Mouse (Mus musculus) frontal cortex, postnatal 14 days (tissue): ENCODE results near the gene Skiv2l.
A peak's percentile ranks its signal among the peaks of the same experiment; 100 is the strongest.
"Not testable (repeated sequence)": the region's sequence is repeated elsewhere in the genome, so short reads cannot be mapped to it uniquely, and the experiment has no call there.

Source experiments
- DNase-seq, 2 experiments: peaks; one replicate each; pipeline ENCODE4 v3.0.0; 2022; ENCODE audit warnings: low spot score in 2 of 2

Skiv2l gene

GRCm38 (mm10) chr17:34811275-34811674, 38.7 kb downstream of the Skiv2l start:
- DNase-seq = no peak

GRCm38 (mm10) chr17:34810811-34811210, 39.2 kb downstream of the Skiv2l start:
- not testable (repeated sequence) for DNase-seq

- DNase-seq = not testable (repeated sequence)
Measured at GRCm38 (mm10) chr17:34810411-34810810, 39.6 kb downstream of the Skiv2l start.

GRCm38 (mm10) chr17:34808599-34809205, 41.3 kb downstream of the Skiv2l start:
- no peak for DNase-seq

- DNase-seq = no peak
Measured at GRCm38 (mm10) chr17:34807176-34807575, 42.8 kb downstream of the Skiv2l start.

- no peak for DNase-seq
Measured at GRCm38 (mm10) chr17:34804871-34805562, 45.0 kb downstream of the Skiv2l start.

- not testable (repeated sequence) for DNase-seq
Measured at GRCm38 (mm10) chr17:34804301-34804700, 45.7 kb downstream of the Skiv2l start, which contains the start of gene Cyp21a1. Gene Cyp21a1 (minus strand): TSS chr17:34804561.

- not testable (repeated sequence) for DNase-seq
Measured at GRCm38 (mm10) chr17:34803367-34803766, 46.6 kb downstream of the Skiv2l start.

- DNase-seq = not testable (repeated sequence)
Measured at GRCm38 (mm10) chr17:34802756-34803155, 47.3 kb downstream of the Skiv2l start.

- DNase-seq = not testable (repeated sequence)
Measured at GRCm38 (mm10) chr17:34800781-34801305, 49.2 kb downstream of the Skiv2l start.

GRCm38 (mm10) chr17:34799531-34799925, 50.5 kb downstream of the Skiv2l start:
- no peak for DNase-seq

- DNase-seq = no peak
Measured at GRCm38 (mm10) chr17:34798866-34799530, 51.0 kb downstream of the Skiv2l start.

- DNase-seq = not testable (repeated sequence)
Measured at GRCm38 (mm10) chr17:34798071-34798470, 51.9 kb downstream of the Skiv2l start.

GRCm38 (mm10) chr17:34797211-34797995, 52.6 kb downstream of the Skiv2l start:
- DNase-seq = not testable (repeated sequence)

- no peak for DNase-seq
Measured at GRCm38 (mm10) chr17:34796311-34797140, 53.5 kb downstream of the Skiv2l start.

- DNase-seq = peak in 1 of 2 experiments; percentile 39
Measured at GRCm38 (mm10) chr17:34795633-34796032, 54.4 kb downstream of the Skiv2l start.

- DNase-seq = no peak
Measured at GRCm38 (mm10) chr17:34795016-34795415, 55.0 kb downstream of the Skiv2l start.
